Mouse (Mus musculus) retina, adult 2 months (tissue): ENCODE measurements around the gene Glud1.
"Not testable (repeated sequence)": the region's sequence is repeated elsewhere in the genome, so short reads cannot be mapped to it uniquely, and the experiment has no call there.

Experiments
- DNase-seq: peaks from one replicate; pipeline ENCODE4 v3.0.0-alpha.2; 2012; ENCODE audit warnings: low read depth, low spot score

Glud1 gene

DNA sequence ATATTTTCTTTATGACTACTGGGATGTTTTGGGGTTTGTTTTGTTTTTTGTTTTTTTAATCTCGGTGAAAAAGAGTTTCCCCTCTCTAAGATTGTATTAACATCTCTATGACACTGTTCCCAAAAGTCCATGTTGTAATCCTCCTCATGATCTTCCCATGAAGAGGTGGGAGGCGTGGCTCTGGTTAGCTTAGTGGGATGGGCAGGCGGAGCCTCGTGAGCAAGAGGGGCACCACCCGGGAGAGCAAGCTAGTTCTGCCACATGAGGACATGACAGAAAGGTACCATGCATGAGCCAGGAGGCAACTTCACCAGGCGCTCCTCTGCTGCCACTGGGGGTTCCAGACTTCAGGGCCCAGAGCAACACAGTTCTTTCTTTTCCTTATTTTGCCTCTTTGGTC lies 42.0 kb downstream of the Glud1 start:
- no peak for DNase-seq

DNA sequence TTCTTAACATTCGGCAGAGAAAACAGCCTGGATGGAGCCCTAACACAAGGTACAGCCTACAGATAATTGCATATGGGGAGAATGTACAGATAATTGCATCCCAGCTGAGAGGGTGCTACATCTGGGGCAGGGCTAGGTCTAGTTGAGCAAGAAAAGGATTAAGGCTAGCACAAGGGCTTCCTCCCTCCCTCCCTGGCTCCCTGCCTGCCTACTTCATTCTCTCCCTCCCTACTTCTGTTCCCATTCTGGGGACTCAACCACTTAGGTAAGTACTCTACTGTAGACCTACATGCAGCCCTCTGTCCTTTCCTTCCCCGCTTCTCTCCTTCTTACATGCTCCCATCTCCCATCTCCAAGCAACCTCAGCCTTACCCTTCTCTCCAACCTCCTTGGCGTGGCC lies 42.8 kb downstream of the Glud1 start:
- DNase-seq = no peak

DNA sequence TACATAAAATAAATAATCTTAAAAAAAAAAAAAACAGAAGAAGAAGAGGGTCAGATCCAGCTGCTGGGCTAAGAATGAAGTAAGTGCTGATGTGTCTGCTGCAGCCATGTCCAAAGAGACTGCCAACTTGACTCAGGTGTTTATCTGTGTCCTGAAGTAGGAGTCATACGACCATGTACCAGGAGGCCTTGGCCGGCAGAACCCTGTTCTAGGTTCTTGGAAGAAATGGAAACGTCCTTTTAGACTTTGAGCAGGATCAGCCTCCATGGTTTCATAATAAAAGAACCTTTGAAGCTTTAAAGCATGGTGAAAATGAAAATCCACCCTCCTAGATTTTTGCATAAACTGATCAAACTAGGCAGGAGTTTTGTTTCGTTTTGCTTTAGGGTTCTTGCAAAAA lies 43.9 kb downstream of the Glud1 start:
- no peak for DNase-seq

DNA sequence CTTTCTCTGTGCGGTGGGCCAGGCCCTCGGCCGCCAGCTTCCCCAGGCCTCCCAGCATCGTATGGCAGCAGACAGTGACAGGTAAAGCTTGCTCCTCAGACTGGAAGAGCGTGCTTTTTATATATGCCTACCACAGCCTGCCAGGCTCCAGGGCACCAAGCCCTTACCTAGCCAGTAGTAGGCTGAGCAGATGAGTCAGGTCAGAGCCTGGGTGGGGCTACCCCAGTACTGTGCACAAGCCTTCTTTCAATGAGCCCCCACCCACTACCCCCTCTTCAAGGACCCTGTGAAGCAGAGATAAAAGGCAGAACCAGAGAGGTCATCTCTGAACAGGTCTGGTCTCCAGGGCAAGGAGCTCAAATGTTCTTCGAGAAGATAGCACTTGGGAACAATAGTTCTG lies 44.8 kb downstream of the Glud1 start, which contains the start of gene Fam25c:
Gene Fam25c (minus strand): TSS at position 133 of the 400 bp plus-strand sequence.
- no peak for DNase-seq

DNA sequence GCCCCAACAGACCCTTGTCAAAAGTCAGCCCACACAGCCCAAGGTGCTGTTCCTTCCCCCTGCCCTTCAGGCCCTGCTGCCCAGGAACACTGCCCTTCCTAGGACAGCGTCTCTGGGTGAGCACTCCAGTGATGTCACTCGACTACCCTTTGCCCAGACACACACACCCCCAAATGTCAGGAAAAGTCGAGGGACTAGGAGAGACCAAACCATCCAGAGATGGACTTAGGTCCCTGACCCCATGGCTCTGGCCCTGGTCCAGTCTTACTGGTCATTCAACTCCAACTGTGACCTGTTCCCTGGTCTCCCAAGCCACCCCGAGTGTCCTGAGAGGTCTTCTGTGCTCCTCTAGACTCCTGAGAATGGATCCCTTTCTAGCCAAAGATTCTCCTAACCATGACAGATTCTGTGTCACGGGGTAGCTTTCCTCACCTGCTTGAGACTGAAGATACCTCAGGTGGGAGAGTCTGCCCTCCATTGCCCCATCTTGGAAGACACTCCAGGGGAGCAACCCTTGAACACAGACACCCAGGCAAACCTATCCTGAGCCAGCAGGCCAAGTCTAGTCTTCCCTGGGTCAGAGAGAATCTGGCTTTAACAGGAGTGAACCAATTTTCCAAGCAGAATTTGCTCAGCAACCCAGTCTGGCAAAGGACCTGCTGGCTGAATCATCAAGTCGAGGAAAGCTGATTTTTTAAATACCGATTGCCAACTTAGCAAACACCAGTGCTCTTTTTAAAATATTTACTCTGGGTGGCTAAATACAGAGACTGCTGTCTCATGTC lies 47.3 kb downstream of the Glud1 start:
- DNase-seq = no peak

DNA sequence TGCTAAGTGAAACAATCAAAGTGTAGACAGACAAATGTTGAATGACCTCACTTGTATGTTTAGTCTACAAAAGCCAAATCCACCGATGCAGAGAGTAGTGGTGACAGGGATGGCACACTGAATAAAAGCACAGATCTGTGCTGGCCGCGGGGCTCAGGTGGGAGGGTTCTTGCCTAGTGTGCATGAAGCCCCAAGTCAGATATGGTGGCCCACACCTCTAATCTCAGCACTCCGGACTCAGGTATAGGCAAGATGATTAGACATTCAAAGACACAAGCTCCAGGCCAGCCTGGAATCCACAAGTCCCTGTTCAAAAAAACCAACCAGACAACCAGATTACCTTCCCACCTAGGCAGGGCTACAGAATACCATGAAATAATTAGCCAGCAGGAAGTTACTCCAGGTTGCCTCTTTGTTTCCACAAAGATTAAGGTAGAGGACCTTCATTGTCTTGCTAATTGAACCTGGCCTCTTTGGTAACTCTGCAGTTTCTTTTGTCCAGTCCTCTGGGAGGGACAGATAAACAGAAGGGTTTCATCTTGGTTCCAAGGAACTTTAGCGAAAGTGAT lies 49.2 kb downstream of the Glud1 start:
- DNase-seq = no peak

DNA sequence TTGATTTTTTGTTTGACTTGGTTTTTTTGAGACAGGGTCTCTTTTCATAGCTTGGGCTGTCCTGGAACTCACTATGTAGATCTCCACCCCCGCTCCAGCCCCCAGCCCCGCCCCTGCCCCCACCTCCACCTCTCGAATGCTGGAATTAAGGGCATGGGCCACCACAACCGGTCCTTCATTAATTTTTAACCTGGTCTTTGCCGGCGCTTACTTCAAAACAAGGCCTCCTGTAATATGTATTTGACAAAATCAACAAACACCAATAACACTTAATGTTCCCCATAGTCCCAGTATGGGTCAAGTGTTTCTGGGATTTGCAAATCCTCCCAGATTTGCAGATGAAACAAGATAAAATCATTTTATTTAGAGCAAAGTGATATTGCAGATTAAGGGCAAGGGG lies 49.7 kb downstream of the Glud1 start:
- no peak for DNase-seq

DNA sequence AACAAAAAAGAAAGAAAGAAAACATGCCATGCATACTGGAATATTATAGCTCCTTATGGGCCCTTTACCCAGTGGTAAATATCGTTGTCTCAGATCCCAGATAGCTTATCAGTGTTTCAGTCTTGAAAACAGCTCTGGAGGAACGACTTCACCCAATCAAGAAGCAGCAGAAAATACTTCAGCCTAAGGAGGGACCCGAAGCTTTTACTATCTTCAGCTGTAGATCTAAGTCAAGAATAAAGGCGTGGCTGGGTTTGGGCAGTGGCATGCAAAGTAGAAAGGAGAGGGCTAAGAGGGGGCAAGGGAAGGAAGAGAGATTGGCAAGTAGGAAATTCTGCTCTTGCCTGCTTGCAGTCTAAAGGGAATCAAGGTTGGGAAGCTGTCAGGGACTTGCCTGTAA lies 51.6 kb downstream of the Glud1 start:
- no peak for DNase-seq

DNA sequence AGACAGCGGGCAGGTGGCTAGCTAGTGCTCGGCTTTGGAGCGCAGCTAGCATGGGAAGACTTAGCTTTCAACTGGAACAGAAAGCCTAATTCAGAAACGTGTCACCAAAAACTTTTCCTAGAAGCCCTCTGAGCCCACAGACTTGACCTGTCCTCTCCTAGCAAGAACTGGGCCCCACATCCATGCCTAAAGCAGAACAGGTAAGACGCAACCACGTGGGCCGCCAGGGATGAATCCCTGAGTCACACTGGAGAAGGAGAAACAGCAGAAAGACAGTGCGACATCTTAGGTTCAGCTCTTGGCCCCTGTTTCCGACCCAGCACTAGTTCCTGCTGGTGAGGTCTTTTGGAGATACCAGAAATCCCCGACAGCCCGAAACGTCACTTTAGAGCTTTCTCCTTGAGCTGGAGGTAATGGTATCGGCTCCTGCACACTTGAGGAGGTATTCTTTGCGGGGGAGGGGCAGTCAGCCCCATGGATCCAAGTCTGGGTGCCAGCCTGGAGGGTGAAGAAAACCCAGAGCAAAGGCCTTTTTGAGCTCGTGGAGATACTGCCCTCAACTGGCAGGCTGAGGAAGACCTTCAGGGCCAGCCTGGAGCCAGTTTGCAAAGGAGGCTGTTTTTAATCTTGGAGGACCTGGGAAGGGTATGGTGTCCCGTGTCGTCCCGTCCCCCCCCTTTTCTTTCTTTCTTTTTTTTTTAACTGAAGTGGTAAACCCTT lies 52.4 kb downstream of the Glud1 start:
- DNase-seq = peak; percentile 16

DNA sequence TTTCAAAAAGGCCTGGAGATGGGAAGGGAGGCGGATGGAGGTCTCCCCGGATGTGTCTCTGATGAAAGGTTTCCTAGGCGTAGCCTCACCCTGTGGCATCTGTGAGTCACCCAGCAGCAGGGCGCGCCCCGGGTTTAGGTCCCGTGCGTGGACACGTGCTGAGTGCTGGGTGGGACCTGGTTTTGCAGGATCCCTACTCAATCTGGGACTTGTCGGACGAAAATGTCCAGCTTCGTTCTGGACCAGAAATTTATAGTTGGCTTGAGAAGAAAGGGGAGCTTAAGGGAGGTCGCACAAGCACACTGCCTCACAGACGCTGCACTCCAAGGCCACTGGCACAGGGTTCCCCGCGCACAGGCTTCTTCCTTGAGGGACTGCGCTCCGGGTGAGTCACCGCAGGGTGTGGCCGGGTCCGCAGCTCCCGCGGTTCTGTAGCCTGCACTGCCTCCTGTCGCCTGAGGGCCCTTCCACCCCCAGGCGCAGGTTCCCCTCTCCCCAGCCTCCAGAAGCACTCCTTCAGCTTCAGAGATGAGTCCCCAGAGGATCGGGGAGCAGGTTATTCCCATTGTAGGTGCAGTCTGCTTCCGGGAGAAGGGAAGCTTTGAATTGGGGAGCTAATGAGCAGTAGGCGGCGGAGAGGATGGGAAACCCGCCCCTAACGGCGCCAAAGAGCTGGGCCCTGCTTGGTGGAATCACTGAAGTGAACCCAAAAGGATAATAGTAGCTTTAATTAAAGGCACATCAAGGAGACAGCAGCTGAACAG lies 53.1 kb downstream of the Glud1 start:
- DNase-seq = peak; percentile 9

DNA sequence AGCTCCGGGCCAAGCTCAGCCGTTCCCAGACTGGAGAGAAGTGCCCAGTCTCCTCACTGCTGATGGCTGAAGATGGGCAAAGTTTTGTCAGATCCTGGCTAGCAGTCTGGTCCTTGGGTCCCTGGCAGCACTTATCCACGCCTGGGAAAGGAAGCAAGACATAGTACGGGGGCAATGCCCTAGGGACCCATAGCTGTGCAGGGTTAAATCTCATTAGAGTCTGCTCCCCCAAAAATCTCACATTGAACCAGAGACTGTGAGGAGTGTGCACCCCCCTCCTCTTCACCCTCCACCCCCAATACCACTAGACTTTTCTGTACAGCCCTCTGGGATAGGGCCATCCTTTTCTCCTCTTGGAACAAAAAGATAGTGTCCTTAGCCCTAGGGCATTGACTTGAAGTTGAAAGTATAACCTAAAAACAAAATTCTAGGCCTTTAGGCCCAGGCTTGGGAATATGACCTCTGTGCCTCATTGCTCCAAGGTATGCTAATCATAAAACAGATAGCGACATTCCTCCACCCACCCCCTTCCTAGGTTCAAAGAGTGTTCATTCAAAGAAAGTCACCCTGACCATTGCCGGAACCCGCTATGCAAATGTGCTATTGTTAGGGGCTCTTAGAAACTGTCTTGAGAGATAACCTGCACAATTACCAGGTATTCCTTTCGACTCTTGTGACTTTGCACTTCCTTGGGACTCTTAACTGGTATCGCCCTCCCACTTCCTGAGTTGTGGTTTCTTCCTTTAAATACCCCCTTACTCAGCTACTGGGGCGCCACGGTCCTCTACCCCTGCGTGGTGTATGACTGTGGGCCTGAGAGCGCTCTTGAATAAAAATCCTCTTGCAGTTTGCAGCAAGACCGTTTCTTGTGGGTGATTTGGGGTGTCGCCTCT lies 54.0 kb downstream of the Glud1 start:
- not testable (repeated sequence) for DNase-seq

DNA sequence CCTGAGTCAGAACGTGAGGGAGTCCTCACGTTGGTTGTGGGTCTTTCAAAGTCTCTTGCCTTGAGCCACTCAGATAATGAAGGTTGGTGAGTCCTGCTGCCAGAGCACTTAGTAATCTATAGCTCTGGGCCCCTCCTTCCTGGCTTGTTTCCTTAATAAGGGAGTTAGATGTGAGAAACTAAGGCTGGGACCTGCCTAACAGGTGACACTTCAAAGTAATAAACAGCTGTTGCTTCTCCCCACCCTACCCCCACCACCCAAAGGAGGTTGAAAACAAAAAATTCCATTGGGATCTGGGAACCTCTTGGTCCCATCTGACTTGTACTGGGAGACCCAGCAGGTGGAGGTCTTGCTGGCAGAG lies 54.6 kb downstream of the Glud1 start:
- DNase-seq = no peak

DNA sequence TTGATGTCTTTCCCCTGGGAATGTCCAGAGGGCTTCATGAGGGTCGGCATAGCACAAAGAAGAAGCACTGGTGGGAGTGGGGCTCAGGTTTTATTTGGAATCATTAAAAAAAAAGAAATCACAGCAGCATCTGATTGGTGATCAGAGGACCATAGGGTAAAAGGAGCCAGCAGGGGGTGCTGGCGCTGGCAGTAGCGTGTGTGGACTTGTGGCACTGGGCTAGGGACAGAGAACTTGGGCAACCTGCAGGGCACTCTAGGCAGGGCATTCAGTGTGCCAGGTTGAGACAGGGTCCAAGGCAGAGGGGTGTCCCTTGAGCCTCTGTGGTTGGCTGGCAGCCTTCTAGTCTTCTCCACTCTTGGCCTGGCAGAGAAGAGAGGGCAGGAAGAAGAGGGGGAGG lies 59.7 kb downstream of the Glud1 start:
- no peak for DNase-seq

DNA sequence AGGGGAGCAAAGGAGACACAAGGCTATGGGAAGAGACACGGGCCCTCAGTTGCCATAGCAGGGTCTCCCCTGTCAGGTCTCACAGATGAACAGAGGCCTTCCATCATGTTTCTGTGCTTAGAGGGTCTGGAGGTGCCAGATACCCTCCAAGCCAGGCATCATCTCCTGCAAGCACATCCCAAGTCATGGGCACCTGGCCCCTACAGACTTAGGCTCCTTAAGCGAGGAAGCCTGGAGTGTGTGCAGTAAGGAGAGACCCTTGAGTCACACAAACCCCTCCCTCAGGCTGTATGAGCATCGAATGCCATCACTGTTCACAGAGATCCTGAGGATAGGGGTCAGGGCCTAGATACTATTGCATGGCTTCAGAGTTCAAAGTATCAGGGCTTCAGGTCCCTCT lies 60.4 kb downstream of the Glud1 start:
- no peak for DNase-seq

DNA sequence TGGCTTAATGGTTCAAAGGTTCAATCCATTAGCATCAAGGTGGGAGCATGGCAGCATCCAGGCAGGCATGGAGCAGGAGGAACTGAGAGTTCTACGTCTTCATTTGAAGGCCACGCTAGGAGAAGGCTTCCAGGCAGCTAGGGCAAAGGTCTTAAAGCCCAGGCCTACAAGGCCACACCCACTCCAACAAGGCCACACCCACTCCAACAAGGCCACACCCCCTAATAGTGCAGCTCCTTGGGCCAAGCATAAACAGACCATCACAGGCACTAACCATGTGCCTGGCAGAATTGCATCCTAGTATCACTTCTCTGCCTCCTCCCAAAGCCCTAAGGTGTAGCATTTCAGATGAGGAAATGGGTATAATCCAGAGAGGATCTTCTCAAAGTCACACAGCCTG lies 61.2 kb downstream of the Glud1 start:
- no peak for DNase-seq

DNA sequence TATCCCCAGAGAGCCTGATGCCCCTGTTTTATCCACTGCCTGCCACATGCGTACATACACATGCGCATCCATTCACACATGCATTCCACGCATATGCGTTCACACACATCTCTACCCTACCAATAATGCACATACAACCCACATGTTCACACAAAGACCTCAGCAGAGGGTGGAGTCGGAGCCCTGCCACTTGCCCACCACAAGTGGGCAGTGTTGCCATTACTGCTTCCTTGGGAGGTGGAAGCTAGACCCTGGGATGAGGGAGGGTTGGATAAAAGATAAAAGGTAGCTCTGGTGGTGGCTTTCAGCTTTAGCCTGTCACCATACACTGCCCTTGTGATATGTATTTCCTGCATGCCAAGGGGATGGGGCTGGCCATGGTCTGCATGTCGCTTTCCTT lies 62.1 kb downstream of the Glud1 start:
- DNase-seq = no peak

DNA sequence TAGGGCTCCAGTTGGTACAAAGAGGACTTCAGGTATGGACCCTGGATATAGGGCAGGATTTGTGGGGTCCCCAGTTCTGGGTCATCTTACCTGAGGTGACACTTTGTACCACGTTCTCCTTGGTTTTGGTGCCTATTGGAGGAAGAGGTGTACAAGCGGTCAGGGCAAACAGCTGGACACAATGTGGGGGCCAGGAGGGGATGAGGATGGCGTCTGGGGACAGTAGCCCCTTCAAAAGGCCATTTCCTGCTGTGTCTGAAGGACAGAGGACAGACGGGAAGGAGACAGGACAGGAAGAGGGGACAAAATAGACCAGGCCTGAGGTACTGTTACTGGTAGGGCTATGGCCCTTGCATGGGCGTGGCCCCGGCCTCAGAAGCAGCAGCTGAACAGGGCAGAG lies 63.1 kb downstream of the Glud1 start:
- no peak for DNase-seq

DNA sequence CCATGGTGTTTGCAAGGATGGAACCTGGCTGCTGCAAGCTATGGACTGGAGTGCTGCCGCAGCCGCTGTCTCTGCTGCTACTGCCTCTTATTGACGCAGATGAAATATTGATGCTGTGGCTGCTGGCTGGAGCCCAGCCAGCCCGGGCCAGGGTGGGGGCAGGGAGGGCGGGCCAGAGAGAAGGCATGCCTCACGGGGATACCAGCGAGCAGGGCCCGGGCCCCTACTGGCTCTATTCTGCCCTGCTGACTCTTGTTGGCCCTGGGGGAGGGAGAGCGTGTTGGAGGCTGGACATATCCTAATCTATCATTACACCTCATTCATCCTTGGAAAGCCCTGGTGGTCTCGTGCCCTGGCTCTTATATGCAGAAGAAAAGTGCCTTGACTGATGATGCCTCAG lies 64.0 kb downstream of the Glud1 start, which contains the start of gene Sncg:
Gene Sncg (minus strand): TSS at position 213 of the 400 bp plus-strand sequence.
- no peak for DNase-seq

DNA sequence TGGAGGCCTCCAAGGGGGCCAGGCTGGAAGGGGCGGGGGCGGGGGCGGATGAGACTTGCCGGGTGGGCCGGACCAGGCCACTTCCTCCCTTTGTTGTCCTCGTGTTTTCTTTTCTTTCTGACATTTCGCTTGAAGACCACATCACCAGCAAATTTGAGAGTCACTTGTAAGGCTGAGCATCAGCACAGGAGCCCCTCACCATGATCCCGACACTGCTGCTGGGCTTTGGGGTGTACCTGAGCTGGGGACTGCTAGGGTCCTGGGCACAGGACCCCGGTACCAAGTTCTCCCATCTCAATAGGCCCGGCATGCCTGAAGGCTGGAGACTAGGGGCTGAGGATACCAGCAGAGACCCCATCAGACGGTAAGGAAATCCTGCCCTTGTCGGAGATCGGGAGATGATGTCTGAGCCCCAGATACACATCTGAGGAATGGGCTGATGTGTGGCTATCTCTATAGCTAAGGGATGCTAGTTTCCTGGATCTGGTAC lies 64.9 kb downstream of the Glud1 start, which contains the start of gene Mmrn2:
Gene Mmrn2 (plus strand): TSS at position 51 of the 490 bp plus-strand sequence.
- DNase-seq = no peak

DNA sequence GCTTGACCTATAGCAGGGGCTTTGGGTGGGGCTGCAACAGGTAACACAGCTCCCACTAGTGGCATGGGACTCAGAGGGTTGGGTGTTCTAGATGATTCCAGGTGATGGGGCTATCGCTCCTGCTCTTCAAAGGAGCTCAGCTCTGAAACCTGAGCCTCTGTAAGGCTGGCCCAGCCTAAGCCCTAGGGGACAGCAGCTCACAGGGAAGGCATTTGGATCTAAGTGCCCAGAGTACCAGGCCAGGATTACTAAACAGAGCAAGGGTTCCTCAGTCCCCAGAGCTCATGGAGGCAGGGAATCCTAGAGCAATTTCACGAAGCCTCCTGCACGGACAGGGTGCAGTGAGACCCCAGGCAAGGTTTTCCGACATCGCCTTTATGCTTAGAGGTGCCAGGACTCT lies 65.4 kb downstream of the Glud1 start:
- no peak for DNase-seq

DNA sequence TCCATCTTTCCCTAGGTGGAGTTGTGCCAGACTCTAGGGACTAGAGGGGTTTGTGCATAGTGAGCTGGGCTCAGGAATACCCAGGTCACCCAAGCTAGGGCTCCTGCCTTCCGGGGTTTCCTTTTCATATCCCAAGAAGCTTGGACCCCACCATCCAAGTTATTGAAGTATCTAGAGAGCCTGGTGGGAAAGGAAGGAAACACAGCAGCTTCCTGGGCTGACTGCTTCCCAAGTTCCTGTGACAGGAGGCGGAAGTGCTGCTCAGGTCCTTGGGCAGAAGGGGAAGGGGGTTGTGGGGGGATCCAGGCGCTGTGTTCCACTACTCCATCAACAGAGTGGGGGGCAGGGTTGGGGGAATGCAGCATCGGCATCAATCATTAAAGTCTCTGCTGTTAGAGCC lies 66.6 kb downstream of the Glud1 start:
- no peak for DNase-seq
